Mouse (Mus musculus): ENCODE data around the gene Dnajb3. TPM values are rescaled to one million over a fixed set of nuclear protein-coding genes. Genes with fewer than 3 reads are reported as not detected.

The Dnajb3 gene
- polyA plus RNA-seq, 1 experiment from 2014 or later = 10.8 TPM

DNA sequence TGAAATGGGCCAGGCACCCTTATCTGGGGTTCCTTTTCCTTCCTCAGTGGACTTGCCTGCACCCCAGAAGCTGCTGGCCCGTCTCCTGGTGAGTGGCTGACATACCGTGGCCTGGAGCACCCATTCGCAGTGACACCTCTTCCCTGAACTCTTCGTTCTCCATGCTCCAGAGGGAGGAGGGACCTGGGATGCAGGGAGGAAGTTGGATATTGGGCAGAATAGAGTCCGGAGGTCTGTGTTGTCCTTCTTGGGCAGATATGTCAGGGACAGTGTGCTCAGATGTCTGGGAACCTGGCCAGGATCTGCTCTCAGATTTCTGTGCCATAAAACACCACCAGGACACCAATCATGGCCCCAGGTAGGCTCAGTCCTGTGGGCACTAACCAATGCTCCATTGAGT lies 34.5 kb upstream of the Dnajb3 start:
- Histone ChIP-seq H3K27ac (replicated peaks) (no peak overlapping the region), H3K9ac (no peak overlapping the region), H3K4me1 (no peaks in the 10 kb centered on the region), H3K27me3 (no peaks in the 10 kb centered on the region), H3K4me3 (replicated peaks) (no peak overlapping the region), H3K4me2 (replicated peaks) (no peak overlapping the region), H3K36me3 (no peaks in the 10 kb centered on the region), H3K9me3 (replicated peaks) (peaks cover 76% of the 10 kb centered on the region)
- ATAC-seq (ENCODE audit: insufficient number of reproducible peaks, low FRiP score, low TSS enrichment, low read depth) = no peak
- WGBS = 72% methylated on average over 5 of the region's 5 CpGs

DNA sequence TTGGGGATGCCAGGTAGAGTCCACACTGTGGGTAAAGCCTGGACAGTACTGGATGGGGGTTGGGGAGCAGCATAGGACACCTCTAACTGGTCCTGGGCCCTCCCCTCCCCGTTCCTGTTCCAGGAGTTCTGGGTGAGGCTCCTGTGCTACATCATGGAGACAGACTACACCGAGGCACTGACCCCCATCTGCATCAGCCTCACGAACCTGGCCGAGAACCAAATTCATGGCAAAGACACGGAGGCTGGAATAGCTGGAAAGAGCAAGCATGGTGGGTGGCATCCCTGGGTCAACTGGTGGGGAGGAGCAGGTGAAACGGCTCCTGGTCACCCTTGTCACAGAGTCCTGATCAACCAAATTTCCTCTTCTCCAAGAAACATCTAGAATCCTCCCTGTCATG lies 33.2 kb upstream of the Dnajb3 start:
- no peaks in the 10 kb centered on the region for H3K36me3 ChIP-seq
- no peak for ATAC-seq (ENCODE audit: insufficient number of reproducible peaks, low FRiP score, low TSS enrichment, low read depth)
- no peaks in the 10 kb centered on the region for H3K4me1 ChIP-seq
- H3K4me3 ChIP-seq (replicated peaks) = no peak overlapping the region
- H3K4me2 ChIP-seq (replicated peaks) = no peak overlapping the region
- 78% methylated on average over 6 of the region's 6 CpGs for WGBS
- H3K9ac ChIP-seq = no peak overlapping the region
- H3K27ac ChIP-seq (replicated peaks) = no peak overlapping the region
- peaks cover 69% of the 10 kb centered on the region for H3K9me3 ChIP-seq (replicated peaks)
- H3K27me3 ChIP-seq = no peaks in the 10 kb centered on the region

DNA sequence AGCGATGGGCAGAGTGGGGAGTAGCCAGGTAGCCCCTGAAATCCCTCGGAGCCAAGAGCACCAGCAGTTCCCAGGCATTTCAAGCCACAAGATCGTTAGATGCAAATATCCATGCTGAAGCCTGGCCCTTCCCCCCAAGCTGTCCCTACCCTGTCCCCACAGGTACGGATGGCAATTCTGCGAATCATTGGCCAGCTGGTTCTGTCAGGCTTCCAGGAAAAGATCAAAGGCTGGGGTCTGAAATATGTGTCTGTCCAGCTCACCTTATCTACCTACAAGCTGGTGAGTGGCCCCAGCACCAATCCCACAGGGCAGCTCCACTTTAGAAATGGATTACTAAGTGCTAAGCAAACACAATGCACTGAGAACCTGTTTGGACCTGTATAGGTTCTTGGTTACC lies 31.7 kb upstream of the Dnajb3 start:
- Histone ChIP-seq H3K36me3 (no peaks in the 10 kb centered on the region), H3K27me3 (no peaks in the 10 kb centered on the region), H3K4me1 (no peaks in the 10 kb centered on the region), H3K27ac (replicated peaks) (no peak overlapping the region), H3K9ac (no peak overlapping the region), H3K4me3 (replicated peaks) (no peak overlapping the region), H3K4me2 (replicated peaks) (no peak overlapping the region), H3K9me3 (replicated peaks) (peaks cover 74% of the 10 kb centered on the region)
- ATAC-seq (ENCODE audit: insufficient number of reproducible peaks, low FRiP score, low TSS enrichment, low read depth) = no peak
- WGBS = 72% methylated on average over 5 of the region's 5 CpGs

DNA sequence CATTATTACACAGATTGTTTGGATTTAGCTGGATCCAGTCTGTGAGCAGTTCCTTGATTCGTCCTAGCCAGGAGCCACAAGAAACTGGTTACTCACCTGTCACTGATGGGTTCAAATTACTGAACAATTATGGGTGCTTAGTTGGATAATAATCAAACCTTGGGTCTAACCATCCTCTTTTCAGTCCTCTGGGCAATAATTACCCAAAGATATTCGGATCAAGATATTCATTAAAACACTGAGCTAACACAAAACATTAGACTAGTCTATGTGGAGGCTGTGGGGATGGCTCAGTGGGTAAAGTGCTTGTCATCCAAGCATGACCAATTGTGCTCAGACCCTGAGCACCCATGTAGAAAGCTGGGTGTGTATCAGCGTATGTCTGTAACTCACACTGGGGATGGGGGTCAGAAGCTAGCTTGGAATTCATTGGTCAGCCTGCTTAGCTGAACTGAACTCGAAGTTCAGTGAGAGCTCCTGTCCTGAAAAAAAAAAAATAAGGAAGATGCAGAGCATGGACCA lies 30.4 kb upstream of the Dnajb3 start:
- Histone ChIP-seq H3K27me3 (no peaks in the 10 kb centered on the region), H3K4me1 (no peaks in the 10 kb centered on the region), H3K36me3 (no peaks in the 10 kb centered on the region), H3K4me3 (replicated peaks) (no peak overlapping the region), H3K27ac (replicated peaks) (no peak overlapping the region), H3K9me3 (replicated peaks) (peaks cover 81% of the 10 kb centered on the region), H3K4me2 (replicated peaks) (no peak overlapping the region), H3K9ac (no peak overlapping the region)
- ATAC-seq (ENCODE audit: insufficient number of reproducible peaks, low FRiP score, low TSS enrichment, low read depth) = no peak
- 57% methylated on average over 4 of the region's 4 CpGs for WGBS

DNA sequence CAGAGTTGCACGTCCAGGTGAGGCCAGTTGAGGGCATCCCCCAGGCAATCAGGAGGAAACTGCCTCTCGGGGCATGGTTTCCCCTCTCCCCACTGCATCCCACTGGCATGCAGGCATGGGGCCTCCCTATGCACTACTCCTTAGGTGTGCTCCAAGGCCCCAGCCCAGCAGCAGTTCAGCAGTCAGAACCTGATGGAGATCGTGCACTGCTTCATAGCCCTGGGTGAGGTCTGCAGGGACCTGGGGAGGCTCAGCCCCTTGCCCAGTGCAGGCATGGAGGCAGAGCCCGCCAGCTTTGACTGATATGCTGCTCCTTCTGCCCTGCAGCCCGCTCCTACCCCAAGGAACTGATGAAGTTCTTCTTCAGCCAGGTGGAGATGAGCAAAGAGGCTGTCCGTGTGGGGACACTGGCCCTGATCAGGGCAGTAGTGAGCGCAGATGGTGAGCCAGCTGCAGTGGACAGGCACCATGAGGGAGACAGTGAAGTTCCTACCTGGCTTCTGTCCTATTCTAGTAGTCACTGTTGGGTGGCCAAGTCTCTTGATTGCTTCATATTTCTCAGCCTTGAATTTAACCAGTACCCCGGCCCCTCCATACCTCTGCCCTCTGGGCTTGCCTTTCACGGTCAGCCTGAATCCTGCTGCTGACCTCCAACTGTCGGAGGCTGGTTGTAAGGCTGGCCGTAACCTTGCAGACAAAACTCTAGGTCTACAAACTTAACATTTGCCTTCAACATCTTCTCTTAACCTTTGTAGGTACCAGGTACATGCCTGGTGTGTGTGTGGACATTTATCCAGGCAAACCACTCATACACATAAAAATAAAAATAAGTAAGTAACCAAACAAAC lies 29.7 kb upstream of the Dnajb3 start:
- Histone ChIP-seq H3K4me1 (no peaks in the 10 kb centered on the region), H3K36me3 (no peaks in the 10 kb centered on the region), H3K27ac (replicated peaks) (no peak overlapping the region), H3K9ac (no peak overlapping the region), H3K4me3 (replicated peaks) (no peak overlapping the region), H3K4me2 (replicated peaks) (no peak overlapping the region), H3K9me3 (replicated peaks) (peaks cover 80% of the 10 kb centered on the region), H3K27me3 (no peaks in the 10 kb centered on the region)
- ATAC-seq (ENCODE audit: insufficient number of reproducible peaks, low FRiP score, low TSS enrichment, low read depth) = peak; percentile 1; the same call in 1 of the 2 replicates
- WGBS = 59% methylated on average over 11 of the region's 11 CpGs

DNA sequence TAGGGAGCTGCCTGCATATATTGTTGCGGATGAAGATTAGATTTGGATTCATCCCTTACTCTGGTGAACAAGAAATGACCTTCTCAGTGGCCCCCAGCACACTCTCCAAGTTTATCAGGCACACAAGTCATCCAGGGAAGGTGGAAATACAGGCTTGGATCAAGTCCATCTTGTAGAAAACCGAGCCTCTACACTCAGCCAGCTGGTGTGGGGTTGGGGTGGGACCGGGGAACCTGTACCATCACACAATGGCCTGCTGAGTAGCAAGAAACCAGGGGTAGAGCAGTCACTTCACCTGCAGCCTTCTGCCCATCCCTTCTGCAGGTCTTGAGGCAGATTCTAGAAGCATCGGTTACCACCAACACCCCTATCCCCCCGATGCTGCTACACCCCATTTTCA lies 29.1 kb upstream of the Dnajb3 start:
- Histone ChIP-seq H3K36me3 (no peaks in the 10 kb centered on the region), H3K9me3 (replicated peaks) (peaks cover 80% of the 10 kb centered on the region), H3K9ac (no peak overlapping the region), H3K27me3 (no peaks in the 10 kb centered on the region), H3K4me2 (replicated peaks) (no peak overlapping the region), H3K4me3 (replicated peaks) (no peak overlapping the region), H3K27ac (replicated peaks) (no peak overlapping the region), H3K4me1 (no peaks in the 10 kb centered on the region)
- no peak for ATAC-seq (ENCODE audit: insufficient number of reproducible peaks, low FRiP score, low TSS enrichment, low read depth)
- 44% methylated on average over 5 of the region's 5 CpGs for WGBS

DNA sequence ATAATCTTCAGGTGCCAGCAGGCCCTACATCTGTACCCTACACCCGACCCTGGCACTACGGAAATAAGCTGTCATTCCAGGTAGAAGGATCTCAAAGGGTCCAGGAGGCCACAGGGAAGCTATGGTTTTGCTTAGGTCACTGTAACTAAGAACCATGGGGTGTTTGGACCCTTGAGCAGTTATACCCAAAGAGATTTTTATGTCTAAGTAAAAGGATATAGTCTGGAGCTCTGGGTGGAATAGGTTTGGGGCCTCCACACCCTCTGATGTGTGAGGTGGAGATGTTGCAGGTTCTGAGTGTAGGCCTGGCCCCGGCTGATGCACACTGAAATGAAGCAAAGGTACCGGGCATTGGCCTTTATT lies 28.6 kb upstream of the Dnajb3 start:
- Histone ChIP-seq H3K27me3 (no peaks in the 10 kb centered on the region), H3K4me2 (replicated peaks) (no peak overlapping the region), H3K4me1 (no peaks in the 10 kb centered on the region), H3K36me3 (no peaks in the 10 kb centered on the region), H3K9ac (no peak overlapping the region), H3K4me3 (replicated peaks) (no peak overlapping the region), H3K27ac (replicated peaks) (no peak overlapping the region), H3K9me3 (replicated peaks) (peaks cover 80% of the 10 kb centered on the region)
- 62% methylated on average over 4 of the region's 4 CpGs for WGBS
- no peak for ATAC-seq (ENCODE audit: insufficient number of reproducible peaks, low FRiP score, low TSS enrichment, low read depth)

DNA sequence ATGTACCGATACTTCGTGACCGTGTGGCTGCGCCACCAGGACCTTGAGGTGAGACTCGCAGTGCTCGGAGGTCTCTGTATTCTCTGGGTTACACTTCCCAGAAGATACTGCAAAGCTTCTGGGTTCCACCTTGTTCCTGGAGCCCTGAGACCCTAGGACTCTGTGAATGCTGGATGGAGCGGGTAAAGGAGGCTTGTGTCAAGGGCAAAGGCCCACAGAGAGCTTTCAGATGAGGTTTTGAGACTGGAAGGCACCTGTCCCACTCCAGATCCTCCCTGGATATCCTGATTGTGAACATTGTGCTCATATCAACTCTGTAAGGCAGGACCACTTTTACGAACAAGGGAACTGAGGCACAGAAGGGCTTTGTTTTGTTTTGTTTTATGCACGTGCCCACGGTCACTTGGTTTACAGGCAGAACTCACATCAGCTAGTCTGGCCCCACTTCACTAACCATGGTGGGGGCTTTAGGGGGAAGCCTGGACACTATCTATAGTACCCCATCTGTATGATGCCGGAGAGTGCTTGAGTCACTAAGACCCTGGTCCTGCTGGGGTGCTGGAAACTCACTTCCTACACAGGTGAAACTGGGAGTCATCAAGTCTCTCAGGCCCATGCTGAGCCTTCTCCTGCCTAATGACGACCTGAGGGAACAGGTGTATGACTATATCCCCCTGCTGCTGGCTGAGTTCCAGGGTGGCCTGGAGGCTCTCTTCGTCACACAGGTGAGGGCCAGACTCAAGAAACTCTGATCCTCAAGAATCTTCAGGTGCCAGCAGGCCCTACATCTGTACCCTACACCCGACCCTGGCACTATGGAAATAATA lies 28.1 kb upstream of the Dnajb3 start:
- H3K27me3 ChIP-seq = no peaks in the 10 kb centered on the region
- no peak overlapping the region for H3K4me2 ChIP-seq (replicated peaks)
- peaks cover 77% of the 10 kb centered on the region for H3K9me3 ChIP-seq (replicated peaks)
- H3K36me3 ChIP-seq = no peaks in the 10 kb centered on the region
- ATAC-seq (ENCODE audit: insufficient number of reproducible peaks, low FRiP score, low TSS enrichment, low read depth) = no peak
- H3K4me1 ChIP-seq = no peaks in the 10 kb centered on the region
- H3K27ac ChIP-seq (replicated peaks) = no peak overlapping the region
- no peak overlapping the region for H3K9ac ChIP-seq
- 67% methylated on average over 14 of the region's 14 CpGs for WGBS
- no peak overlapping the region for H3K4me3 ChIP-seq (replicated peaks)

DNA sequence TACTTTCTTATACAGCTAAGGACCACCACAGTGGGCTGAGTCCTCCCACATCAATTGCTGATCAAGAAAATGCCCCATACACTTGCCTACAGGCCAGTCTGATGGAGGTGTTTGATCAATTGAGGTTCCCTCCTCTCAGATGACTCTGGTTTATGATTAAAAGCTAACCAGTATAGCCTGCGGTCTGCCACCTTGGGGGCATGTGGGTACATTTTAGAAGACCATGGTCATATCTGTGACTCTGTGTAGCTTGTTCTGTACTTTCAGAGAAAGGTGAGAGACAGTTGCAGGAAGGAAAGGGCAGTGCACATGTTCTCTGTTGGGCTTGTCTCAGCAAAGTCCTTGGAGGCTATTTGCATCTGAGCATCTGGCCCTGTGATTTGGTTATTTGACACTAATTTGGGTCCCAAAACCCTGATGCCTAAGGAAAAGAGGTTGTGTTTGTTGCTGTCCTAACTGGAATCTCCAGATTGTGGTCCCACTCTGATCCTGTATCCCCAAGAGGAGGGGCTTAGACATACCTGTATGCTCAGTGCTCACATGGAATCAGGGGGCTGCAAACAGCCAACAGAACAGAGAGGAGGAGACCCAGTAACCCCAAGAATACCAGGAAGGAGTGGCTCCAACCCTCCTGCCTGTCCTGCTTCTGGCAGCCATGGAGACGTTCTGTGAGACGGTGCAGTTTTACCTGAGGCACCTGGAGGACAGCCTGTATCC lies 27.2 kb upstream of the Dnajb3 start:
- Histone ChIP-seq H3K9ac (no peak overlapping the region), H3K4me2 (replicated peaks) (no peak overlapping the region), H3K27ac (replicated peaks) (no peak overlapping the region), H3K36me3 (no peaks in the 10 kb centered on the region), H3K4me3 (replicated peaks) (no peak overlapping the region), H3K27me3 (no peaks in the 10 kb centered on the region), H3K4me1 (no peaks in the 10 kb centered on the region), H3K9me3 (replicated peaks) (peaks cover 77% of the 10 kb centered on the region)
- WGBS = 53% methylated on average over 3 of the region's 3 CpGs
- no peak for ATAC-seq (ENCODE audit: insufficient number of reproducible peaks, low FRiP score, low TSS enrichment, low read depth)

DNA sequence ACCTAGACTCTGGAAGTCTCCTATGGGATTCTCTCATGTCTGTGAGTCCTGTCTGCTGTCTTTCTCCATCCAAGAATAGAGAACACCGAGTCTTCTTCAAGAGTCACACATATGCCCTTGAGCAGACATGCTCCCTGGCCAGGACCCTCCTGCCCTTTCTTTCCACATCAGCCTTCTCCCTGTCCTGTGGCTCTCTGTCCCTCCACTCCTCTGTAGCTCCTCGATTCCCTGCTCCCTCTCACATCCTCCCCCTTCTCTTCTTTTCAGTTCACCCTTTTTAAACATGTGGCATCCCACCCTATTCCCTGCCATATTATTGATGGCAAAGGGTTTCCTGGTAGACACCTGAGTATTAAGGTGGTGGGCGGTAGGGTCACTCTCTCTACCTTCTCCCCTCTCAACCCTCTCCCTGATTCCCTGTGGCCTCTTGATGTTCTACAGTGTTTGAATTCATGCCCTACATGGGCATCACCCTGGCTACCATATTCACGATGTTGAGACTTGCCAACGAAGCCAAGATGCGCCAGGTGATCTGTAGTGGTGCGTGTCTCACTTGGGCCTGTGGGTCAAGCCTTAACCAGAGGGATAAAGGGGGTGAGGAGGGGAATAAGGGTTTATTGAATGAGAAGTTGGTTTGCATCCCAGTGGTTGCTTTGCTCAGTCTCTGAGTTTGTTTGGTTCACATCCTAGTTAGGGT lies 26.4 kb upstream of the Dnajb3 start:
- H3K27me3 ChIP-seq = no peaks in the 10 kb centered on the region
- H3K4me1 ChIP-seq = no peaks in the 10 kb centered on the region
- H3K36me3 ChIP-seq = no peaks in the 10 kb centered on the region
- peaks cover 76% of the 10 kb centered on the region for H3K9me3 ChIP-seq (replicated peaks)
- no peak for ATAC-seq (ENCODE audit: insufficient number of reproducible peaks, low FRiP score, low TSS enrichment, low read depth)
- 63% methylated on average over 7 of the region's 7 CpGs for WGBS
- no peak overlapping the region for H3K9ac ChIP-seq
- H3K4me3 ChIP-seq (replicated peaks) = no peak overlapping the region
- no peak overlapping the region for H3K4me2 ChIP-seq (replicated peaks)
- H3K27ac ChIP-seq (replicated peaks) = no peak overlapping the region
